Mouse (Mus musculus) limb, embryonic 10.5 days (tissue): ENCODE results near the gene Dhx32. TPM values are rescaled to one million over a fixed set of nuclear protein-coding genes. Genes with fewer than 3 reads are reported as not detected.

Experiments used
- DNase-seq: peaks from one replicate; pipeline ENCODE4 v3.0.0-alpha.2; 2017; ENCODE audit warnings: low spot score
- H3K27ac ChIP-seq: fragments of 300-500 bp; sonication (generic); 2 replicates; pipeline ENCODE4 v1.5.1; 2016; ENCODE audit warnings: mild to moderate bottlenecking
- H3K27me3 ChIP-seq: fragments of 300-500 bp; sonication (generic); 2 replicates; pipeline ENCODE4 v1.6.1; 2016; ENCODE audit warnings: low read depth, mild to moderate bottlenecking; ENCODE audit not compliant: poor library complexity, severe bottlenecking
- H3K36me3 ChIP-seq: fragments of 300-500 bp; sonication (generic); 2 replicates; pipeline ENCODE4 v1.6.1; 2016; ENCODE audit warnings: mild to moderate bottlenecking, moderate library complexity
- H3K4me1 ChIP-seq: fragments of 300-500 bp; sonication (generic); 2 replicates; pipeline ENCODE4 v1.6.1; 2016
- H3K4me3 ChIP-seq: fragments of 300-500 bp; sonication (generic); 2 replicates; pipeline ENCODE4 v1.5.1; 2016; ENCODE audit warnings: mild to moderate bottlenecking, moderate library complexity
- H3K9me3 ChIP-seq: fragments of 300-500 bp; sonication (generic); replicated peaks from 2 replicates; pipeline ENCODE4 v1.6.1; 2016; ENCODE audit warnings: mild to moderate bottlenecking
- WGBS: fragments of 180-500 bp; shearing (Covaris S2); methylation state at CpG from one replicate; pipeline ENCODE4 v1.1.7; 2016; 5-methylcytosine and 5-hydroxymethylcytosine counted together
- polyA plus RNA-seq: library from polyadenylated mRNA; unstranded; fragments of >200 nt; fragmentation: Nextera tagmentation; extraction: Ambion mirVana; gene quantifications from 2 replicates; pipeline ENCODE4 v1.2.1, GENCODE M21; 2016

Gene Dhx32
- polyA plus RNA-seq, 1 experiment from 2014 or later: 18.0 TPM

- peaks cover 9% of the 10 kb centered on the region; the same call in 1 of the 2 replicates for H3K4me1 ChIP-seq
- no peaks in the 10 kb centered on the region for H3K36me3 ChIP-seq
- 84% methylated on average over 2 of the region's 2 CpGs for WGBS
- no peak overlapping the region for H3K4me3 ChIP-seq
- H3K9me3 ChIP-seq: no peaks in the 10 kb centered on the region
- H3K27me3 ChIP-seq: no peaks in the 10 kb centered on the region
- H3K27ac ChIP-seq: no peak overlapping the region
- DNase-seq: no peak
Measured at GRCm38 (mm10) chr7:133764425-133764824, 18.1 kb downstream of the Dhx32 start.

DNA sequence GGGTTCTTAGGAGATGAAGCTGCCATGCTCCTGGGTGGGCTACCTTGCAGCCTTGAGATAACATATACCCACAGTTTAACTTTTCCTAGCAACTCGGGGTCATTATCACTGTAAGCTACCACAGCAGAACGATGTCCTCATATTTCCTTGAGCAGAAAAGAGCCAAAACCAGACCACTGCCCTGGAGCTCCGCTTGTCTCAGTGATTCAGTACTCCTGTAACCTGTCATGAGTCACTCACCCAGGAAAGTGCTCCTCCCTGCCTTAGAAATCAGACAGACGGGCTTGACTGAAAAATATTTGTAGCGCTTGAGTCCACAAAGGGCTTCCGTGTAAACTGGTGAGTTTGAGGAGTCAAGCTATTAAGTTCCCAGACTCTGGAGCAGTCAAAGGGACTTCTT, 19.8 kb downstream of the Dhx32 start:
- H3K27me3 ChIP-seq: no peaks in the 10 kb centered on the region
- H3K4me3 ChIP-seq: no peak overlapping the region
- no peaks in the 10 kb centered on the region for H3K9me3 ChIP-seq
- no peak for DNase-seq
- H3K27ac ChIP-seq: no peak overlapping the region
- no peaks in the 10 kb centered on the region for H3K36me3 ChIP-seq
- 90% methylated on average over 6 of the region's 6 CpGs for WGBS
- peaks cover 12% of the 10 kb centered on the region; the same call in 1 of the 2 replicates for H3K4me1 ChIP-seq

DNA sequence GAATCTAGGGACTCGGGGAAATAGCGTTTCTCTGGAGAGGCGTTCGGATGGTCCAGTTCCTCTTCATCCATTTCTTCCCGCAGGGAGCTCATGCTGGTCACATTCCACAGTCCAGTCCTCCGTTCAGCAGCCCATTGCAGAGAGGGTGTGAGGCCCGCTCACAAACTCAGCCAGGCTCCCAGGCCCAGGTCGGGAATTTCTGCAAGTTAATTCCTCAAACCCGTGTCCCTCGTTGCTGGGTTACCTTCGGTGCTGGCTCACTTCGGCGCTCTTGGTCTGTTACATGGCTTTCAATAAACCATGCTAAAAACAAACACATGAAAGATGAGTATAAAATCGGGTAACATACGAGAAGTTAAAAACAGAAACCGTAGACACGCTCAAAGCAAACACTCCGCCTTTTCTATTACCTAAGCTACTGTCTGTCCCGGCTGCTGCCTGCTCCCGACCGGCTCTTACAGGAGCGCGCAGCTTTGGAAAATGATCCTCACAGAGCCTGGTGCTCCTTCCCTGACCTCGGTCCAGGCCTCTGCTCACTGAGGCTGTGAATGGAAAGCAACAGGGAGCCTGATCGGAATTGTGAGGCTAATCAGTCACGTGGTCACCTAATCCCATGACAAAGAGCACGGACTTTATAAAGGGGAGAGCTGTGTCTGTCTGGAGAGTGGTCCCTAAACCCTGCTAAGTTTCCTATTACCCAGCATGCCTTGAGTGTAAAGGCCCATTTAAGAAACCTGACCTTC, 22.7 kb downstream of the Dhx32 start:
- H3K4me3 ChIP-seq: peak overlapping the region; percentile 37
- no peaks in the 10 kb centered on the region for H3K9me3 ChIP-seq
- WGBS: 8% methylated on average over 27 of the region's 27 CpGs
- no peaks in the 10 kb centered on the region for H3K36me3 ChIP-seq
- H3K27me3 ChIP-seq: no peaks in the 10 kb centered on the region
- H3K27ac ChIP-seq: peak overlapping the region; percentile 76
- DNase-seq: peak; percentile 70
- peaks cover 15% of the 10 kb centered on the region; the same call in 1 of the 2 replicates for H3K4me1 ChIP-seq

- Histone ChIP-seq H3K36me3 (no peaks in the 10 kb centered on the region), H3K27ac (no peak overlapping the region), H3K4me3 (no peak overlapping the region), H3K4me1 (peaks cover 15% of the 10 kb centered on the region; the same call in 1 of the 2 replicates), H3K27me3 (no peaks in the 10 kb centered on the region), H3K9me3 (no peaks in the 10 kb centered on the region)
- DNase-seq: no peak
- WGBS: 93% methylated on average over 5 of the region's 5 CpGs
Measured at GRCm38 (mm10) chr7:133758716-133759115, 23.8 kb downstream of the Dhx32 start.

DNA sequence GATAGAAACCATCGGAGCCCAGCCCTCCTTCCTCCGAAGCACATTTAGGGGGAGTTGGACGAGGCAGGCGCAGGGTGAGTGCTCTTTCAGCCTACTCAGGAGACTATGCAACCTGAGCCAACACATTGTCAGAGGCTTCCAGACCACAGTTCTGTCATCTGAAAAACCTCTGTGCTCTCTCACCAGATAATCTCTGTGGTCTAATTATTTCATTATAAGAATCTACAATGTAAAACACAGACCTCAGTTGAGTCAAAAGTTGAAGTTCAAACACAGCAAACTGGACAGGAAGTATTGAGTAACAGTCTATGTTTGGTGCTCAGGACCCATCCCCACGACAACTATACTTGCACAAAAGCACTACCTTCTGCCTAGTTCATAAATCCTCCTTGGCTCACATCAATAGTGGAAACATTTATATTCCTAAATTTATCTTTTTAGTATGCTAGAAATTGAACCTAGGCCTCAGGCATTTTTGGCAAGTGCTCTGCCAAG, 24.5 kb downstream of the Dhx32 start:
- H3K36me3 ChIP-seq: no peaks in the 10 kb centered on the region
- peaks cover 15% of the 10 kb centered on the region; the same call in 1 of the 2 replicates for H3K4me1 ChIP-seq
- DNase-seq: no peak
- no peak overlapping the region for H3K4me3 ChIP-seq
- 68% methylated on average over 5 of the region's 5 CpGs for WGBS
- H3K27me3 ChIP-seq: no peaks in the 10 kb centered on the region
- no peak overlapping the region for H3K27ac ChIP-seq
- H3K9me3 ChIP-seq: no peaks in the 10 kb centered on the region

DNA sequence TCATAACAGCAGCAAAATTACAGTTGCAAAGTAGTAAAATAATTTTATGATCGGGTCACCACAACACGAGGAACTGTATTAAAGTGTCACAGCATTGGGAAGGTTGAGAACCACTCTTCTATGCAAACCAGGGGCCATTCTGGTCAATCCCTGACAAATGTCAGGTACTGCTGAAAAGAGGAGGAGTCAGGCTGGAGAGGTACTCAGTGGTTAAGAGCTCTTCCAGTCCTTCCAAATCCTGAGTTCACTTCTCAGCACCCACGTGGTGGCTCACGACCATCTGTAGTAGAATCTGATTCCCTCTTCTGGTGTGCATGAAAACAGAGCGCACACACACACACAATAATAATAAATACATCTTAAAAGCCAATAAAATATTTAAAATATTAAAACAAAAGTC, 31.4 kb downstream of the Dhx32 start:
- Histone ChIP-seq H3K36me3 (no peaks in the 10 kb centered on the region), H3K27ac (no peak overlapping the region), H3K27me3 (no peaks in the 10 kb centered on the region), H3K9me3 (no peaks in the 10 kb centered on the region), H3K4me1 (no peaks in the 10 kb centered on the region), H3K4me3 (no peak overlapping the region)
- DNase-seq: no peak
- WGBS: 87% methylated on average over 5 of the region's 5 CpGs

DNA sequence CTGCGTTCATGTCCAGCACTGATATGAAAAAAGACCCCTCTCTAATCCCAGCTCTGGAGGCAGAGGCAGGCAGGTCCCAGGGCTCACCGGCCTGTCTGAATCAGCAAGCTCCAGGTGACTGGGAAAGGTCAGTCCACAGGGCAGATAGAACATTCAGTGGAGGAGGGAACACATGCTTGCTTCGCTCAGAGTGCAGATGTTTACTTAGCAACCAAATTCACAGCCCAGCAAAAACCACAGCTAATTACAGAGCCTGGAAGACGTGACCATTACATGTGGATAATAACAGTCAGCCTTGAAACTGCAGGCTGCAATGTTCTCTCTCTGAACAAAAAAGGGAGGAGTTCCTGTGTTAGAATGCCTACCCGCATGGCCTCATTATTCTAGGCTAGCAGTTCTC, 31.9 kb downstream of the Dhx32 start:
- DNase-seq: no peak
- Histone ChIP-seq H3K4me1 (no peaks in the 10 kb centered on the region), H3K27ac (no peak overlapping the region), H3K4me3 (no peak overlapping the region), H3K36me3 (no peaks in the 10 kb centered on the region), H3K27me3 (no peaks in the 10 kb centered on the region), H3K9me3 (no peaks in the 10 kb centered on the region)
- WGBS: 74% methylated on average over 5 of the region's 5 CpGs

GRCm38 (mm10) chr7:133748753-133749152, 33.8 kb downstream of the Dhx32 start:
- no peaks in the 10 kb centered on the region for H3K36me3 ChIP-seq
- H3K27ac ChIP-seq: no peak overlapping the region
- no peaks in the 10 kb centered on the region for H3K27me3 ChIP-seq
- no peak overlapping the region for H3K4me3 ChIP-seq
- H3K4me1 ChIP-seq: no peaks in the 10 kb centered on the region
- WGBS: 89% methylated on average over 14 of the region's 14 CpGs
- H3K9me3 ChIP-seq: no peaks in the 10 kb centered on the region
- no peak for DNase-seq

DNA sequence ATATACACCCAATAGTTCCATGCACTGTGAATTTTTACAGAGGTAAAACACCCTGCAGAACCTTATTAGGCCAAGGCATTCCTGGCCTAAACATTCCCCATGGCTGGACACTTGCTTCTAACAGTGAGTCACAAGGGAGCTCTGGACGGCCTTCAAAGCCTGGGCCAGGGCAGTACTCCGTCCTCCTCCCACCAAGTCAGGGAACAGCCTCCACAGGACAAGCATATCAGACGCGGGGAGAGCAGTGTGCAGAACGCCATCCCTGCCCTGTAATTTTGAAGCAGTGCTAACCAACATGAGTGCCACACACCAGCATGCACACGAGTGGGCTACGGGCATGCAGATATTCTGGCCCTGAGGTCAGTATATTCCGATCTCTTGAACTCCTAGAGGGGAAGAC, 35.2 kb downstream of the Dhx32 start:
- Histone ChIP-seq H3K36me3 (0 out of 2 replicates have a peak, but pooled peaks cover under 1% of the 10 kb centered on the region), H3K9me3 (no peaks in the 10 kb centered on the region), H3K27ac (no peak overlapping the region), H3K4me1 (no peaks in the 10 kb centered on the region), H3K4me3 (no peak overlapping the region), H3K27me3 (no peaks in the 10 kb centered on the region)
- 84% methylated on average over 8 of the region's 8 CpGs for WGBS
- DNase-seq: no peak

GRCm38 (mm10) chr7:133744701-133745100, 37.8 kb downstream of the Dhx32 start:
- H3K4me1 ChIP-seq: peaks cover 3% of the 10 kb centered on the region; the same call in 1 of the 2 replicates
- H3K27ac ChIP-seq: no peak overlapping the region
- no peak for DNase-seq
- no peaks in the 10 kb centered on the region for H3K27me3 ChIP-seq
- H3K36me3 ChIP-seq: peaks cover 10% of the 10 kb centered on the region; the same call in 1 of the 2 replicates
- WGBS: 77% methylated on average over 4 of the region's 4 CpGs
- H3K9me3 ChIP-seq: no peaks in the 10 kb centered on the region
- no peak overlapping the region for H3K4me3 ChIP-seq

DNA sequence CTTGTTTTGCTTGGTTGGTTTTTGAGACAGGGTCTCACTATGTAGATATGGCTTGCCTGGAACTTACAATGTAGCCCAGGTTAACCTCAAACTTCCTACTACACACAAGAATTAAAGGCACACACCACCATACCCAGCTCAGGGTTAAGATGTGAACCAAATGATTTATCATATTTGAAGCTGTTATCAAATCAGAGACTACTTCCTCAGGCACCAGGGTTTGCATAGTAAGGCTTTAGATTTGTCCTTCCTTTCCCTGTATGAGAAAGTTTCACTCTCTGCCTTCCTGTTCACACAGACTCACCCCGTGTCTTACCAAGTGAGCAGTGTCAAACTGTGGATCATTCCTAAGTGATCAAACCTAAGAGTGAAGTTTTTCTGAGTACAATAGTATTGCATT, 38.3 kb downstream of the Dhx32 start:
- Histone ChIP-seq H3K27me3 (no peaks in the 10 kb centered on the region), H3K4me1 (peaks cover 3% of the 10 kb centered on the region; the same call in 1 of the 2 replicates), H3K36me3 (peaks cover 10% of the 10 kb centered on the region; the same call in 1 of the 2 replicates), H3K4me3 (no peak overlapping the region), H3K9me3 (no peaks in the 10 kb centered on the region), H3K27ac (no peak overlapping the region)
- 82% methylated on average over 1 of the region's 1 CpGs for WGBS
- no peak for DNase-seq

GRCm38 (mm10) chr7:133743611-133744010, 38.9 kb downstream of the Dhx32 start:
- Histone ChIP-seq H3K4me3 (no peak overlapping the region), H3K27me3 (no peaks in the 10 kb centered on the region), H3K4me1 (peaks cover 3% of the 10 kb centered on the region; the same call in 1 of the 2 replicates), H3K36me3 (peaks cover 10% of the 10 kb centered on the region; the same call in 1 of the 2 replicates), H3K9me3 (no peaks in the 10 kb centered on the region), H3K27ac (no peak overlapping the region)
- 72% methylated on average over 4 of the region's 4 CpGs for WGBS
- DNase-seq: no peak

- no peak overlapping the region for H3K4me3 ChIP-seq
- no peaks in the 10 kb centered on the region for H3K27me3 ChIP-seq
- H3K27ac ChIP-seq: no peak overlapping the region
- no peak for DNase-seq
- H3K36me3 ChIP-seq: peaks cover 10% of the 10 kb centered on the region; the same call in 1 of the 2 replicates
- no peaks in the 10 kb centered on the region for H3K9me3 ChIP-seq
- peaks cover 3% of the 10 kb centered on the region; the same call in 1 of the 2 replicates for H3K4me1 ChIP-seq
- WGBS: 92% methylated on average over 12 of the region's 12 CpGs
Measured at GRCm38 (mm10) chr7:133742530-133743325, 39.8 kb downstream of the Dhx32 start.
